Mouse (Mus musculus): Measurements from ENCODE around the gene Mpnd. TPM values are rescaled to one million over a fixed set of nuclear protein-coding genes. Genes with fewer than 3 reads are reported as not detected.
A peak's percentile ranks its signal among the peaks of the same experiment; 100 is the strongest.

Gene Mpnd
- polyA plus RNA-seq, 1 experiment from 2014 or later, result 62.1 TPM

DNA sequence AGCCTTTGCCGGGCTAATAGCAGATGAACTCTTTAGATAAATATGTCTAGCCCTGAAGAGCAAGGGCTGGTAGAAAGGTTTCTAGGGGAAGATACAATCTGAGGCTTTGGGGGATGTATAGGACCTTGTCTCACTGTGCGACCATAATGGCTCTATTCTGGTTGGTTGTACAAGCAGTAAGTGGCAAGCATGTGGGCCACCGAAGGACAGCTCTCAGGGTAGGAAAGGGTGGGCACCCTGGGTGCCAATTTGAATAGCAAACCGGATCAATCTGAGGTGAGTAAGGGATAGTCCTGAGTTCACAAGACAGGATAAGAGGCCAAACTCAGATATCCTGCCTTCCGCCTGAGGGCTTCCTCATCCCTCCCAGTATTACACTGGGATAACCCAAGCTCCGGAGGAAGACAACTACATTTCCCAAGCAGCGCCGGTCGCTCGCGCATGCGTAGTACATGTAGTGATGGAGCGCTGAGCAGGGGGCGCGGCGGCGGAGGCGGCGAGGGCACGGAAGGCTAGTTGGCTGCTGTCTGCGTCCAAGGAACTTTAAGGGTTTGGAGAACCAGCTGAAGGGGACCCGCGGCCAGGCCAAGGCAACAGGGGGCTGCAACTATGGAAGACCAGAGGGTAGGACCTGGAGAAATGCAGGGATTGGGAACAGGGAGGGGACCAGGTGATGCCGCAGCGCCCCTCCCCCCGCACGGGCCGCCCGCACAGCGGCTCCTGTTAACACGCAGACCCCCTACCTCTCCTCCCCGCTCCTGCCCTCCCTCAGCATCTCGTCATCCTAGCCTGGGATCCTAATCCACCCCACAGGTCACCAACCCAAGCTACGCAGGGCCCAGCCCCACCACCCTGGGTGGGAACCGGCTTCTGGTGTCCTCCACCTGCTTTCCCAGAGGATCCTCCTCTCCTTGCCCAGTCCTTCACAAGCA is 19.2 kb upstream of the Mpnd start, which contains the start of gene Fsd1:
Gene Fsd1, plus strand, starts transcription at position 480 of the 932 bp plus-strand sequence.
- peak within 1 kb of the TSS; percentile 70 for H3K4me2 ChIP-seq
- ATAC-seq (ENCODE audit: extremely low read depth, insufficient number of reproducible peaks, low FRiP score, low TSS enrichment), result no peak
- H3K27ac ChIP-seq (replicated peaks), result no peak within 1 kb of the TSS
- peaks cover 38% of the 10 kb centered on the region for H3K27me3 ChIP-seq (replicated peaks)
- H3K4me3 ChIP-seq, result peak within 1 kb of the TSS; percentile 53
- peaks cover 7% of the 10 kb centered on the region; the same call in 1 of the 2 replicates for H3K4me1 ChIP-seq
- no peaks in the 10 kb centered on the region for H3K36me3 ChIP-seq
- H3K9ac ChIP-seq, result peak within 1 kb of the TSS; percentile 73
- no peaks in the 10 kb centered on the region for H3K9me3 ChIP-seq
- 9% methylated on average over 35 of the region's 35 CpGs for WGBS

DNA sequence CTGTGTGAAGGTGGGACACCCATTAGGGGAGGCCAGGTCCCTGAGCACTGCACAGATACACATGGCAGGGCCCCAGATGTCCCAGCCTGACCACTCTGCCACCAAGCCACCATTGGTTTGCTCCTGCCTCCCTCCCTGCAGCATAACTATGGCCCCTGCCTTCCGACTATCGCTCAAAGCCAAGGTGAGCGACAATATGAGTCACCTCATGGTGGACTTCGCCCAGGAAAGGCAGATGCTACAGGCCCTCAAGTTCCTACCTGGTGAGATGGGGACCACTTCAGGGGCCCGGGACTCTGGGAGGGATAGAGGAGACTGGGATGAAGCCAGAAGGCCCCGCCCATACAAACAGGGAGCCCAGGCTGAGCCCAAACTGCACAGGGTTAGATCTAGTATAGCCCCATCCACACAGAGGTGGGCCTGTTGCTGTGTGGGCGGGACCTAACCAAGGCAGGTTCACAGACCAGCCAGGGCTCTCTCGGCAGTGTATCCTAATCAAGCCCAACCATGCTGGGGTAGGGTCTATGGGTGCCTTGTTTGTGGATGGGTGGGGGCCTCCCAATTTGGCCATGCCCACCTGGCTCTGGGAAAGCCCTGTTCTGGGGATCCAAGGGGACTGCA is 15.1 kb upstream of the Mpnd start:
- ATAC-seq (ENCODE audit: extremely low read depth, insufficient number of reproducible peaks, low FRiP score, low TSS enrichment), result no peak; the same call in 1 of the 2 replicates
- WGBS, result 72% methylated on average over 8 of the region's 8 CpGs

DNA sequence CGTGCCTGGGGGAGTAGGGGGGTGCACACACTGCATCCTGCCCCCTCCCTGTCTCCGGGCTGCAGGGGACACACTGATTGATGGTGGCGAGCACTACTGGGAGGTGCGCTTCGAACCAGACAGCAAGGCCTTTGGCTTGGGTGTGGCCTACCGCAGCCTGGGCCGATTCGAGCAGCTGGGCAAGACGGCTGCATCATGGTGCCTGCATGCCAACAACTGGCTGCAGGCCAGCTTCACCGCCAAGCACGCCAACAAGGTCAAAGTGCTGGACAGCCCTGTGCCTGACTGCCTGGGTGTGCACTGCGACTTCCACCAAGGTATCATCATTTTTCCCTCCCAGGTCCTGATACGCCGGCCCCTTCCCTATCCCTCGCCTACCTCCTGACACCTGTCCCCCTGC is 9.5 kb upstream of the Mpnd start:
- no peak for ATAC-seq (ENCODE audit: extremely low read depth, insufficient number of reproducible peaks, low FRiP score, low TSS enrichment)
- H3K36me3 ChIP-seq, result peaks cover 6% of the 10 kb centered on the region; the same call in 1 of the 2 replicates
- peaks cover 18% of the 10 kb centered on the region for H3K27me3 ChIP-seq (replicated peaks)
- no peak overlapping the region for H3K27ac ChIP-seq (replicated peaks)
- H3K4me2 ChIP-seq, result no peak overlapping the region
- no peak overlapping the region for H3K9ac ChIP-seq
- no peak overlapping the region for H3K4me3 ChIP-seq
- no peaks in the 10 kb centered on the region for H3K9me3 ChIP-seq
- WGBS, result 78% methylated on average over 15 of the region's 15 CpGs
- no peaks in the 10 kb centered on the region for H3K4me1 ChIP-seq

More for the DNA sequence above, 15.1 kb upstream of the Mpnd start:
- no peak overlapping the region for H3K4me3 ChIP-seq
- H3K4me1 ChIP-seq, result peaks cover 7% of the 10 kb centered on the region; the same call in 1 of the 2 replicates
- H3K4me2 ChIP-seq, result no peak overlapping the region
- H3K36me3 ChIP-seq, result no peaks in the 10 kb centered on the region; the same call in 1 of the 2 replicates
- no peaks in the 10 kb centered on the region for H3K9me3 ChIP-seq
- no peak overlapping the region for H3K9ac ChIP-seq
- peaks cover 32% of the 10 kb centered on the region for H3K27me3 ChIP-seq (replicated peaks)
- H3K27ac ChIP-seq (replicated peaks), result no peak overlapping the region

DNA sequence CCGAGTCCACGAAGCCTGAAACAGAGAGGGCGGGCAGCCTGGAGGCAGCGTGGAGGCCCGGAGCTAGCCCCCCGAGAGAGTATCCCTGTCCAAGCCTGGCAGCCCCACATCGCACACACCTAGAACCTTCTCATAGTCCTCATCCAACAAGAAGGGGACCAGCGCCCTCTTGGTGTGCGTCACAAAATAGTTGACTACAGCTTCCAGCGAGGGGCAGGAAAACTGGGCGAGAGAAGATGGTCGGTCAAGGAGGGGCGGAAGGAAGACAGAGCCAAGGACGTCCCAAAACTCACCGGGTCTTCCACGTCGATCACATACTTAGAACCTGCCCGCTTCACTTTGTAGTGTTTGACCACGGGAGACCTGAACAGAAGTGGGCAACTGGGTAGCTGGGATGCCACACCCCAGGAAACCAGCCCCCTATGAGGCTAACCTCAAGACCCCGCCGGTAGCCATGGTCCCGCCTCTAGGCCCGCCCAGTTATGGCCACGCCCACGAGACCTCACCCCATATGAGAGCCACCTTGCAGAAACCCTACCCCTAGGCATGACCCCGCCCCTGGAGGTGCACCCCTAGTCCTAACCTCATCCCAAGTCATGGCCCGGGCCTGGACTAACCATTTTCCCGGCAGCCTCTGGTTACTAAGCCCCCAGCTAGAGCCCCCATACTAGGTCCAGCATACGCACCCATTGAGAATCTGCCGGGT is 5.6 kb upstream of the Mpnd start:
- no peaks in the 10 kb centered on the region for H3K9me3 ChIP-seq
- H3K9ac ChIP-seq, result 0 out of 2 replicates have a peak overlapping the region, but pooled peaks have one; percentile 33
- ATAC-seq (ENCODE audit: extremely low read depth, insufficient number of reproducible peaks, low FRiP score, low TSS enrichment), result no peak
- peak overlapping the region; percentile 9; the same call in 1 of the 2 replicates for H3K4me3 ChIP-seq
- peak overlapping the region; percentile 47 for H3K4me2 ChIP-seq
- H3K4me1 ChIP-seq, result no peaks in the 10 kb centered on the region
- peaks cover 6% of the 10 kb centered on the region; the same call in 1 of the 2 replicates for H3K36me3 ChIP-seq
- no peak overlapping the region for H3K27ac ChIP-seq (replicated peaks)
- 10% methylated on average over 30 of the region's 30 CpGs for WGBS
- peaks cover 51% of the 10 kb centered on the region for H3K27me3 ChIP-seq (replicated peaks)

DNA sequence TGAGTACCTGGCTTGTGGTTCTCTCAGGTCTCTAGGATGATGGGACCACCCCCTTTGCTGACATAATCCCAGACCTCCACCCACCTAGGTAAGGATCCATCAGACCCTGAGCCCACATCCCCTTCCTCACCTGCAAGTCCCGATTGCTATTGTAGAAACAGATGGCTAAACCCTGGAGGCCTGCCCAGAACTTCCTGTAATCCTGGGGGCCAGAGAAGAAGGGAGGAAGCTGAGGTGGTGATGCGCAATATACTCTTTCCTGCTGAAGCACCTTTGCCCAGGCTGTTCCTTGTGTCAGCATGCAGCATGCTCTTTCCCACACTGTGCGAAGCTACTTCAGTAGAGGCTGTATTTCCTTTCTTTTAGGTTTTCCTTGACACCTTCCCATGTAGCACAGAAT is 2.5 kb upstream of the Mpnd start:
- H3K4me1 ChIP-seq, result peaks cover 10% of the 10 kb centered on the region
- H3K27me3 ChIP-seq (replicated peaks), result peaks cover 55% of the 10 kb centered on the region
- no peaks in the 10 kb centered on the region for H3K9me3 ChIP-seq
- H3K36me3 ChIP-seq, result 0 out of 2 replicates have a peak, but pooled peaks cover 1% of the 10 kb centered on the region
- no peak overlapping the region for H3K4me2 ChIP-seq
- ATAC-seq (ENCODE audit: extremely low read depth, insufficient number of reproducible peaks, low FRiP score, low TSS enrichment), result no peak
- WGBS, result 69% methylated on average over 3 of the region's 3 CpGs
- H3K9ac ChIP-seq, result no peak overlapping the region
- H3K27ac ChIP-seq (replicated peaks), result no peak overlapping the region
- no peak overlapping the region for H3K4me3 ChIP-seq

DNA sequence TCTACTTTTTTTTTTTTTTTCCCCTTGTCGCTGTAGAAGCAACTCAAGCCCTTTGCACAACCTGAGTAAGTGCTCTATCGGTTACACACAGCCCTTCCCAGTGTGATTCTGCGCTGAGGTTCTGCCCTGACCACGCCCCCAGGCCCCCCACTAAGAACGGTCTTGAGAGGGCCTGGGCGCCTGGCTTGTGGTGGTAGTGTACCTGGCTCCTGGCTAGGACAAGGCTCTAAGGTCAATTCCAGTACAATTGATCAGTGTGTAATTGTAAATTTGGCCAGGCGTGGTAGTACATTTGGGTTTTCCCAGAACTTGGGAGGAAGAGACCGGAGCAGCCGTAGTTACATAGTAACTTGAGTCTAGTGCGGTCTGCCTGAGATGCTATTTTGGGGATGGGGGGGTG is 1.4 kb downstream of the Mpnd start:
- Histone ChIP-seq H3K27me3 (replicated peaks) (peaks cover 29% of the 10 kb centered on the region), H3K27ac (replicated peaks) (peak overlapping the region; percentile 87; the same call in 1 of the 2 replicates), H3K4me3 (no peak overlapping the region), H3K4me1 (peaks cover 24% of the 10 kb centered on the region), H3K36me3 (peaks cover 12% of the 10 kb centered on the region), H3K9ac (no peak overlapping the region), H3K4me2 (0 out of 2 replicates have a peak overlapping the region, but pooled peaks have one; percentile 99), H3K9me3 (no peaks in the 10 kb centered on the region)
- ATAC-seq (ENCODE audit: extremely low read depth, insufficient number of reproducible peaks, low FRiP score, low TSS enrichment), result no peak
- 47% methylated on average over 10 of the region's 10 CpGs for WGBS

DNA sequence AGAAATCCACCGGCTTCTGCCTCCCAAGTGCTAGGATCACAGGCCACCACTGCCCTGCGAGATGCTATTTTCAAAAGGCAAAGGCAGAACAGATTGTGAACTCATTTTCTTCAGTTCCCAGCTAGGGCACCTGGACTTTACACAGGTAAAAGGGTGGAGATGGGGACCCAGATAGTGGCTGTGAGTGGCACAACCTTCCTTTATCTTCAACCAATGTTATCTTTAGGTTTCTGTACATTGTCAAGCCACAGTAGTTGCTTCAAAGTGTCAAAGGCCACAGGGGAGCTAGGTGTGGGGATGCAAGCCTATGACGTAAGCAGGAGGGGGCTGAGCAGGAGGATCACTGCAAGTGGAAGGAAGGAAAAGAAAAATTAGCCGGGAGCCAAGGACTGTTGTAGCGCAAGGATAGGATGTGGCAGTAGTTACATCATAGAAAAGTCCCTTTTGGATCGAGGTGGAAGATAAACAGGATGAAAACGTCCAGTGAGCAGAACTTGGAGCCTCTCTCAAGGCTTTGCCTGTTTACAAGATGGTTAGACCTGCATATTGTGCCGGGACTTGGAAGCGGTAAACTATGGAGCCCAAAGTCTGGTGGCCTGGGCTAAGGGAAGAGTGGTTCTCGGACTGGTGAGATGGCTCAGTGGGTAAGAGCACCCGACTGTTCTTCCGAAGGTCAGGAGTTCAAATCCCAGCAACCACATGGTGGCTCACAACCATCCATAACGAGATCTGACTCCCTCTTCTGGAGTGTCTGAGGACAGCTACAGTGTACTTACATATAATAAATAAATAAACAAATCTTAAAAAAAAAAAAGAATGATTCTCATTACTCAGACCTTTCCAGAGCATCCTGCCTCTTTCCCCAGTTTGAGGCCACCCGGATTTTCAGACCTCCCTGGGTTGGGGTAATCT is 2.2 kb downstream of the Mpnd start:
- ATAC-seq (ENCODE audit: extremely low read depth, insufficient number of reproducible peaks, low FRiP score, low TSS enrichment), result no peak
- peaks cover 27% of the 10 kb centered on the region for H3K27me3 ChIP-seq (replicated peaks)
- peaks cover 24% of the 10 kb centered on the region for H3K4me1 ChIP-seq
- H3K36me3 ChIP-seq, result peaks cover 19% of the 10 kb centered on the region
- peak overlapping the region; percentile 99 for H3K4me2 ChIP-seq
- H3K9me3 ChIP-seq, result no peaks in the 10 kb centered on the region
- H3K4me3 ChIP-seq, result peak overlapping the region; percentile 83
- peak overlapping the region; percentile 72 for H3K9ac ChIP-seq
- WGBS, result 21% methylated on average over 14 of the region's 14 CpGs
- peak overlapping the region; percentile 87 for H3K27ac ChIP-seq (replicated peaks)

DNA sequence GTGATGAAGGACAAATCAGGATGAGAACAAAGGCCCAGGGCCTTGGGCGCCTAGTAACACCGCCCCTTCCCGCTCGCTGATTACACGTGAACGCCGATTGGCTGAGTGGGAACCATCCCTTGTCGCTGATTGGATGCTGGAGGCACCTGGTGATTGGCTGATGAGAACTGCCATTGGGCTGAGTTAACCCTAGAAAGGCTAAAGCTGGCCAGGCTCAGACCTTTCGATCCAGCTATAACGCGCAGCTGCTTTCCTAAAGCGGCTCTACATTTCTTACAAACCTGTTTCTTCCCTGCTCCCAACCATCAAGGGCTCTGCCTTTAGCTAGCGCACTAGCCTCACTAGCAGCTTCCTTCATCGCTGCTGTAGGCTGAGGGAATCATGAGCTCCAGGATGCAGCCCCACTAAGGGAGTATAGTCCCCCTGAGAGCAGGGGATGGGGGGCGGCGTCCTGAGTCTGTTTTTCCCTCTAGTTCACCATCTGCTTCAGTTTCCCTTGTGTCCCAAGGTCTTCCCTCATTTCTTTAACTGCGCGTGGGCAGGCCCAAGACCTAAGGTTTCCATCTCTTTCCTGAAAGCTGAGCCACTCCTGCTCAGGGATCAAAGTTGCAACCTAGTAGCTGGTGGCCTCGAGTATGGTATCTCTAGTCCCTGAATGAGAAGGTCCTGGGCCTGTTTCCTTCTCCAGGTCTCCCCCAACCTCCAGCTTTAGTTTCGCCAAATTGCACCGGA is 3.0 kb downstream of the Mpnd start:
- no peaks in the 10 kb centered on the region for H3K9me3 ChIP-seq
- peaks cover 19% of the 10 kb centered on the region; the same call in 1 of the 2 replicates for H3K27me3 ChIP-seq (replicated peaks)
- H3K36me3 ChIP-seq, result peaks cover 26% of the 10 kb centered on the region
- peak overlapping the region; percentile 90 for H3K9ac ChIP-seq
- ATAC-seq (ENCODE audit: extremely low read depth, insufficient number of reproducible peaks, low FRiP score, low TSS enrichment), result peak; percentile 81
- H3K4me1 ChIP-seq, result peaks cover 24% of the 10 kb centered on the region
- peak overlapping the region; percentile 83 for H3K4me3 ChIP-seq
- H3K4me2 ChIP-seq, result peak overlapping the region; percentile 99
- H3K27ac ChIP-seq (replicated peaks), result peak overlapping the region; percentile 87
- under 1% methylated on average over 21 of the region's 21 CpGs for whole genome bisulfite sequencing

DNA sequence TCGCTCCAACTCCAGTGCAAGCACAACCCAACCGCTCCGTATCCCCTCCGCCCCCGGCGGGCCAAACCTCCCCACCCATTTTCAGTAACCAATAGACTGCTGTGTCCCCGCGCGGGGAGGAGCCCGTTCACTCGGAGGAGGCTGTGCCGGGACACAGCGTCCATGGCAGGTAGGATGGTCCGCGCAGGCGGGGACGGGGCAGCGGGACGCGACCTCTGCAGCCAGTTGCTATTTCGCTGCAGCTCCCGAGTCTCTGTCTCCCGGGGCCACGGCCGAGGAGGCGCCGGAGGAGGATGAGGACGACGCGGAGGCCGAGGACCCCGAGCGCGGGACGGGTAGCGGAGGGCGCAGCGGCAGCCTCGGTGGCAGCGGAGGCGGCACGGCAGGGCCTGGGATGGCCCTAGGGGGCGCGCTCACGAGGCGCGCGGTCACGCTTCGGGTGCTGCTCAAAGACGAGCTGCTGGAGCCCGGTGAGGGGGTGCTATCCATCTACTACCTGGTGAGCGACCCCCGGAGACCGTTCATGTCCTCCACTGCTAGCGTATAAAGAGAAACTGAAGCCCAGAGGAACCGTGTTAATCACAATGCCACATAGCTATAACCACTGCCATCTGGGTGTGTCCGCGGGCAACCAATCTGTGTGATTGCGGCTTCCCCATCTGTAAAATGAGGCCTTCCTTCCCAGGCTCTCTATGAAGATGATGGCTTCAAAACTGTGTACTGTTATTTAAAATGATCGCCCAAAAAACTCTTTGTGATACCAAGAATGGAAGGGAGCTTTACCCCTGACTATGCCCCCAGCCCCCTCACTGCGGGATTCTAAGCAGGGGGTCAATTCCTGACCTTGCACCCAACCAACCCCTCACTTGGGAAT is 3.8 kb downstream of the Mpnd start:
- Histone ChIP-seq H3K4me2 (peak overlapping the region; percentile 99), H3K27ac (replicated peaks) (peak overlapping the region; percentile 87), H3K4me1 (peaks cover 24% of the 10 kb centered on the region), H3K36me3 (peaks cover 34% of the 10 kb centered on the region), H3K9ac (peak overlapping the region; percentile 90), H3K4me3 (peak overlapping the region; percentile 83), H3K9me3 (no peaks in the 10 kb centered on the region), H3K27me3 (replicated peaks) (0 out of 2 replicates have a peak, but pooled peaks cover 11% of the 10 kb centered on the region)
- under 1% methylated on average over 58 of the region's 62 CpGs for WGBS
- peak; percentile 80 for ATAC-seq (ENCODE audit: extremely low read depth, insufficient number of reproducible peaks, low FRiP score, low TSS enrichment)
